Mouse (Mus musculus) embryonic facial prominence, embryonic 11.5 days (tissue): ENCODE measurements around the gene Gdf10. TPM values are rescaled to one million over a fixed set of nuclear protein-coding genes. Genes with fewer than 3 reads are reported as not detected.

Source experiments
- ATAC-seq: fragments of 200-750 bp; cut with Nextera tagmentation; replicated peaks from 2 replicates; pipeline ENCODE4 v1.8.0; 2017; ENCODE audit warnings: low read depth; ENCODE audit not compliant: insufficient number of reproducible peaks, low FRiP score, low TSS enrichment
- DNase-seq: peaks from one replicate; pipeline ENCODE4 v3.0.0-alpha.2; 2015; ENCODE audit warnings: low spot score
- H3K27ac ChIP-seq: fragments of 300-500 bp; sonication (generic); replicated peaks from 2 replicates; pipeline ENCODE4 v1.5.1; 2014; ENCODE audit warnings: mild to moderate bottlenecking, low read depth, low read length, control low read depth
- H3K27me3 ChIP-seq: fragments of 300-500 bp; sonication (generic); 2 replicates; pipeline ENCODE4 v1.6.1; 2014; ENCODE audit warnings: mild to moderate bottlenecking, low read length, moderate library complexity, mixed read lengths; ENCODE audit not compliant: control insufficient read depth, insufficient read depth
- H3K36me3 ChIP-seq: fragments of 300-500 bp; sonication (generic); replicated peaks from 2 replicates; pipeline ENCODE4 v1.6.1; 2014; ENCODE audit warnings: low read depth, mild to moderate bottlenecking, low read length, moderate library complexity, mixed read lengths; ENCODE audit not compliant: control insufficient read depth, insufficient read depth
- H3K4me1 ChIP-seq: fragments of 300-500 bp; sonication (generic); 2 replicates; pipeline ENCODE4 v1.6.1; 2014; ENCODE audit warnings: low read length, mixed read lengths; ENCODE audit not compliant: control insufficient read depth, insufficient read depth
- H3K4me2 ChIP-seq: fragments of 300-500 bp; sonication (generic); 2 replicates; pipeline ENCODE4 v1.6.1; 2014; ENCODE audit warnings: low read depth, mild to moderate bottlenecking, control low read depth, low read length, moderate library complexity
- H3K4me3 ChIP-seq: fragments of 300-500 bp; sonication (generic); 2 replicates; pipeline ENCODE4 v1.5.1; 2014; ENCODE audit warnings: low read depth, low read length, control low read depth
- H3K9ac ChIP-seq: fragments of 300-500 bp; sonication (generic); replicated peaks from 2 replicates; pipeline ENCODE4 v1.6.1; 2014; ENCODE audit warnings: mild to moderate bottlenecking, control low read depth, low read length
- H3K9me3 ChIP-seq: fragments of 300-500 bp; sonication (generic); replicated peaks from 2 replicates; pipeline ENCODE4 v1.6.1; 2016; ENCODE audit warnings: mild to moderate bottlenecking, low read length, inconsistent platforms, mixed read lengths; ENCODE audit not compliant: control insufficient read depth
- WGBS: fragments of 180-500 bp; shearing (Covaris S2); extraction: QIAGEN DNeasy Blood & Tissue Kit; methylation state at CpG from one replicate; pipeline ENCODE4 v1.1.7; 2014; 5-methylcytosine and 5-hydroxymethylcytosine counted together
- polyA plus RNA-seq: library from polyadenylated mRNA; unstranded; fragments of >200 nt; fragmentation: Nextera tagmentation; extraction: Ambion mirVana; gene quantifications from 2 replicates; pipeline ENCODE4 v1.2.1, GENCODE M21; 2014

The Gdf10 gene
- polyA plus RNA-seq, 1 experiment from 2014 or later = 3.6 TPM

GRCm38 (mm10) chr14:33891507-33891906 is 31.9 kb upstream of the Gdf10 start:
- ATAC-seq (no peak), DNase-seq (no peak)
- WGBS = 84% methylated on average over 3 of the region's 3 CpGs
- Histone ChIP-seq H3K4me2 (no peak overlapping the region), H3K4me1 (peaks cover 1% of the 10 kb centered on the region; the same call in 1 of the 2 replicates), H3K9me3 (no peaks in the 10 kb centered on the region), H3K9ac (no peak overlapping the region), H3K27me3 (no peaks in the 10 kb centered on the region; the same call in 1 of the 2 replicates), H3K4me3 (no peak overlapping the region), H3K36me3 (no peaks in the 10 kb centered on the region), H3K27ac (no peak overlapping the region)

GRCm38 (mm10) chr14:33895777-33896176 is 27.6 kb upstream of the Gdf10 start:
- H3K27ac ChIP-seq = no peak overlapping the region
- no peak overlapping the region for H3K9ac ChIP-seq
- 82% methylated on average over 5 of the region's 5 CpGs for WGBS
- H3K36me3 ChIP-seq = no peaks in the 10 kb centered on the region
- H3K4me1 ChIP-seq = peaks cover 2% of the 10 kb centered on the region; the same call in 1 of the 2 replicates
- no peak overlapping the region for H3K4me3 ChIP-seq
- DNase-seq (no peak), ATAC-seq (no peak)
- H3K4me2 ChIP-seq = no peak overlapping the region
- no peaks in the 10 kb centered on the region for H3K27me3 ChIP-seq
- no peaks in the 10 kb centered on the region for H3K9me3 ChIP-seq

GRCm38 (mm10) chr14:33896628-33897300 is 26.6 kb upstream of the Gdf10 start:
- peak; percentile 88 for DNase-seq
- H3K36me3 ChIP-seq = no peaks in the 10 kb centered on the region
- H3K9me3 ChIP-seq = no peaks in the 10 kb centered on the region
- whole genome bisulfite sequencing = 16% methylated on average over 9 of the region's 9 CpGs
- H3K27ac ChIP-seq = no peak overlapping the region; the same call in 1 of the 2 replicates
- H3K9ac ChIP-seq = no peak overlapping the region
- H3K4me1 ChIP-seq = peaks cover 2% of the 10 kb centered on the region; the same call in 1 of the 2 replicates
- peak; percentile 62 for ATAC-seq
- H3K27me3 ChIP-seq = no peaks in the 10 kb centered on the region
- no peak overlapping the region for H3K4me2 ChIP-seq
- no peak overlapping the region for H3K4me3 ChIP-seq

- no peak overlapping the region for H3K4me2 ChIP-seq
- H3K4me1 ChIP-seq = no peaks in the 10 kb centered on the region
- H3K27ac ChIP-seq = no peak overlapping the region
- no peak for ATAC-seq
- no peak for DNase-seq
- WGBS = 91% methylated on average over 4 of the region's 4 CpGs
- no peaks in the 10 kb centered on the region for H3K27me3 ChIP-seq
- no peaks in the 10 kb centered on the region for H3K36me3 ChIP-seq
- H3K9ac ChIP-seq = no peak overlapping the region
- H3K9me3 ChIP-seq = no peaks in the 10 kb centered on the region
- no peak overlapping the region for H3K4me3 ChIP-seq
These were observed 20.6 kb upstream of the Gdf10 start for GRCm38 (mm10) chr14:33902783-33903182.

- Histone ChIP-seq H3K4me2 (no peak overlapping the region), H3K9ac (no peak overlapping the region), H3K4me3 (no peak overlapping the region), H3K36me3 (no peaks in the 10 kb centered on the region), H3K27ac (no peak overlapping the region), H3K4me1 (no peaks in the 10 kb centered on the region), H3K27me3 (no peaks in the 10 kb centered on the region), H3K9me3 (no peaks in the 10 kb centered on the region)
- ATAC-seq (no peak), DNase-seq (no peak)
- WGBS = 97% methylated on average over 1 of the region's 1 CpGs
These were observed 20.2 kb upstream of the Gdf10 start for GRCm38 (mm10) chr14:33903199-33903598.

- Histone ChIP-seq H3K9me3 (no peaks in the 10 kb centered on the region), H3K27ac (no peak overlapping the region), H3K36me3 (no peaks in the 10 kb centered on the region), H3K27me3 (no peaks in the 10 kb centered on the region), H3K4me2 (no peak overlapping the region), H3K4me1 (no peaks in the 10 kb centered on the region), H3K9ac (no peak overlapping the region), H3K4me3 (no peak overlapping the region)
- DNase-seq (no peak), ATAC-seq (no peak)
These were observed 18.5 kb upstream of the Gdf10 start for GRCm38 (mm10) chr14:33904851-33905250.

GRCm38 (mm10) chr14:33913727-33914126 is 9.7 kb upstream of the Gdf10 start:
- H3K27me3 ChIP-seq = no peaks in the 10 kb centered on the region
- H3K4me3 ChIP-seq = no peak overlapping the region
- no peaks in the 10 kb centered on the region for H3K9me3 ChIP-seq
- DNase-seq (peak; percentile 66), ATAC-seq (no peak)
- no peaks in the 10 kb centered on the region for H3K36me3 ChIP-seq
- no peak overlapping the region for H3K27ac ChIP-seq
- 28% methylated on average over 3 of the region's 3 CpGs for WGBS
- H3K4me1 ChIP-seq = no peaks in the 10 kb centered on the region
- H3K4me2 ChIP-seq = no peak overlapping the region
- H3K9ac ChIP-seq = no peak overlapping the region

GRCm38 (mm10) chr14:33914206-33914605 is 9.2 kb upstream of the Gdf10 start:
- H3K36me3 ChIP-seq = no peaks in the 10 kb centered on the region
- H3K27me3 ChIP-seq = no peaks in the 10 kb centered on the region
- H3K4me2 ChIP-seq = no peak overlapping the region
- H3K4me3 ChIP-seq = no peak overlapping the region
- DNase-seq = no peak
- no peak for ATAC-seq
- H3K4me1 ChIP-seq = no peaks in the 10 kb centered on the region
- 87% methylated on average over 9 of the region's 9 CpGs for WGBS
- no peak overlapping the region for H3K9ac ChIP-seq
- H3K9me3 ChIP-seq = no peaks in the 10 kb centered on the region
- H3K27ac ChIP-seq = no peak overlapping the region
